Mouse (Mus musculus): ENCODE results near the gene Epas1. TPM values are rescaled to one million over a fixed set of nuclear protein-coding genes. Genes with fewer than 3 reads are reported as not detected.

Epas1 gene
- total RNA-seq, 2 experiments from 2014 or later, result 98.7 to 99.2 TPM

DNA sequence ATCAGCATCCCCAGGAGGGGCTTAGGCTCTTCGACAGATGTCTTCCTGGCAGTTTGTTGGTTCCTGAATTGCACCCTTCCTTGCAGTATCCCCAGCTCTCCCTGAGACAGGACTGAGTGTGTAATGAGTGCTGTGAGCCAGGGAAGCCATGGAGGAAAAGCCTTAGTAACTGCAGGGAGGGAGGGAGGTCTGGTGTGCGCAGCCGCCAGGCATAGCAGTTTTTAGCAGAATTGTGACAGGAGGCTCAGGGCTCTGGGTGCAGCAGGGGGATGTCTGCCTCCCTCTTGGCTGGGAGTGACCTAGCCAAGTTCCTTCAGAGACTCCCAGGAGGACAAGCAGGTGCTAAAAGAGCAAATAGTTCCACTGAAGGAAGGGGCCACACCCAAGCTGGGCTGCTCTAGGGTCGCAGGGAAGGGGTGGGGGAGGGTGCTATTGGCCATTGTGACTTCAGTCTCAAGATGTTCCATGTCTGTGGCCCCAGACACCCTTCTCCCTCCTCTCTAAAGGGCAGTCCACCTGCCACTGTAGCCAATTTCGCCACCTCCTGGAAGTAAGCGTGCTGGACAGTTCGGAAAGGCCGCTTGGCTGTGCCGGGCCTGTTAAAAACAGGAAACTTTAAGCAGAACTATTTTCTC lies 49.0 kb downstream of the Epas1 start:
- H3K27ac ChIP-seq, result peak overlapping the region; percentile 80
- TF ChIP-seq CTCF (conservative IDR thresholded peaks at IDR 0.05), result peak; percentile 69
- DNase-seq (ENCODE audit: low spot score in 2 of 2), result no peak
- H3K4me3 ChIP-seq, result no peak overlapping the region; the same call in 1 of the 2 replicates

GRCm38 (mm10) chr17:86803147-86803546 lies 49.6 kb downstream of the Epas1 start:
- DNase-seq (ENCODE audit: low spot score in 2 of 2), result no peak
- Histone ChIP-seq H3K27ac (peak overlapping the region; percentile 80), H3K4me3 (no peak overlapping the region)
- TF ChIP-seq CTCF (conservative IDR thresholded peaks at IDR 0.05), result no peak

- Histone ChIP-seq H3K27ac (peak overlapping the region; percentile 80; the same call in 1 of the 2 replicates), H3K4me3 (no peak overlapping the region)
- peak; percentile 62 for TF ChIP-seq CTCF (conservative IDR thresholded peaks at IDR 0.05)
- DNase-seq (ENCODE audit: low spot score in 2 of 2), result no peak
Observed at GRCm38 (mm10) chr17:86803653-86804052, 50.2 kb downstream of the Epas1 start.

DNA sequence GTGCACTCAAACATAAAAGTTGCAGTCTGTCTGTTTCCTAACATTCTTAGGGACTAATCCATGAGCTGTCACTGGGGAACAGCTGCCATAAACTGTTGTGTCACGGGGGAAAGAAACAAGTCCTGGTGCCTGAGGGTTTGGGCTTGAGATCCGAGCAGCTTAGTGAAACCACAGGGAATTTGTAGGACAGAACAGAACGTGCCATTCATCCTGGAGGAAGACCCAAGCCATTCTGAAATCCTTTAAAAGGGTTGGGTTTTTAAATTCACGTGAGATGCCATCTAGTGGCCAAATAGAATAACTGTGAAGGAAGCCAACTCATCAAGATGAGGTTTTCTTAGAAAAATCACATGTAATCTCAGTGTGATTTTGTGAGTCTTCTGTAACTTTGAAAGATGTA lies 58.5 kb downstream of the Epas1 start:
- DNase-seq (ENCODE audit: low spot score in 2 of 2), result no peak
- H3K4me3 ChIP-seq, result no peak overlapping the region
- TF ChIP-seq CTCF (conservative IDR thresholded peaks at IDR 0.05), result peak; percentile 85
- peak overlapping the region; percentile 7; the same call in 1 of the 2 replicates for H3K27ac ChIP-seq

GRCm38 (mm10) chr17:86814320-86814719 lies 60.8 kb downstream of the Epas1 start:
- DNase-seq (ENCODE audit: low spot score in 2 of 2), result no peak
- Histone ChIP-seq H3K4me3 (no peak overlapping the region), H3K27ac (0 out of 2 replicates have a peak overlapping the region, but pooled peaks have one; percentile 7)
- no peak for TF ChIP-seq CTCF (conservative IDR thresholded peaks at IDR 0.05)

DNA sequence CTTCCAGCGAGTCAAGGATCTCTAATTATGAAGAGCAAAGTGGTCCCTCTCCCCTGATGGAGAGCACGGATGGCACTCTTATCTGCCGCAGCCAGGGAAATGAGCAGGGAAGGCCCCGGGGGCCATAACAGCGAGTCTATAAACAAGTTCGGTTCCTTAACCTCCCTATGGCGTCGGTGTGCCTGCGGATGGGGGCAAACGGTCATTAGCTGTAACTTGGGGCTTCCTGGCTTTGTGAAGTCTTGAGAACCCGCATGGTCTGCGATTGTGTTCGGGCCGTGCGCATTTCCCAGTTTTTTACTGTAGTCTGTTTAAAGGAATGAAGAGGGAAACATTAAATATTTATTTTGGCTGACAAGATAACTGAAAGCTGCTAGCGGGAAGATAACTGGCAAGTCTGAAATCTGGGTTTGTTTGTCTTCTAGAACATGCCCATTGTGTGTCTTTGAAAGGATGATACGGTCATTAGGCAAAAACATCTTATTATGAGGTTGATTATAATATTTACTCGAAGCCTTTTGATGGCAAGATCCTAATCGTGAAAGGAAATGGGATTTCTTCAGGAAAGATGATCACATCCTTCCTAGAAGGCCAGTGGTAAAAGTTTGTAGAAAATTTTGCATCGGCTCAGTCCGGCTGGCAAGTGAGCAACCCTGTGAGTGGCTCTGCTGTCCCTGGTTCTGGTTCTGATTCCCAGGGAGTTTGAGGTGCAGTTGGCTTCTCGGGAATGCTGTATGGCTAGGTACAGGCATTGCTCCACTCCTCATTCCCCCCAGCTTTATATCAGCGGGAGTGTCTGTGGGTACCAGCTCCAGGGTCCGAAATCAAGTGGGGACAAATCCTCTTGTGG lies 61.7 kb downstream of the Epas1 start:
- H3K4me3 ChIP-seq, result no peak overlapping the region
- TF ChIP-seq CTCF (conservative IDR thresholded peaks at IDR 0.05), result no peak
- DNase-seq (ENCODE audit: low spot score in 2 of 2), result no peak
- 0 out of 2 replicates have a peak overlapping the region, but pooled peaks have one; percentile 7 for H3K27ac ChIP-seq

DNA sequence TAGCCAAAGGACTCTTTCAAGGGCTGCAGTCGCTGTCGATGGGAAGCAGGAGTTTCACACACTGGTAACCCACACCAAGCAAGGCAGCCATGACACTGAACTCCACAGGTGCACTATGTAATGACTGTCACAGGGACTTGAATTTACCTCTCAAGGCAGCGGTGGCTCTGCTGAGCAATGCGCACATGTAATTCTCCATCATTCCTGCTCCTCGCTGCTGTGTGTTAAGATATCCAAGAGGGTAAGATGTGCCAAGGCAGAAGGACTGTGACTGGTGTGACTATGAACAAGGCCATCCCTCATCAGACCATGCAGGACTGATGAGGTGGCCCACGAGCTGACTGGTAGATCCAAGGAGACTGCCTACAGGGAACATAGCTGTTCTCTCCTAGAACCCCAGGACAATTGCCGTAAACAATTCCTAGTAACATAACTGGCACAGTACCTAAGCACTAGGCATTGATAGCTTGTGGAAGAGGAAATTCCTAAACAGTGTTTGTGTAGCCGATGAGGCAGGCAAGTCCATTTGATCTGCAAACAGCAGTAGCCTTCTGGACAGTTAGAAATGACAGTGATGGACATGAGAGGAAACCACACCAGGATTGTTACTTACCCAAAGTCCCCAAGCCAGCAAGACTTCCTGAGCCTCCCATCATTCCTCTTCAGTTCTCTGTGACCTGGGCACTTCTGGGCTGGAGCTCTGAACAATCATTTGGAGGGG lies 68.7 kb downstream of the Epas1 start:
- Histone ChIP-seq H3K27ac (peak overlapping the region; percentile 48; the same call in 1 of the 2 replicates), H3K4me3 (no peak overlapping the region)
- no peak for TF ChIP-seq CTCF (conservative IDR thresholded peaks at IDR 0.05)
- no peak for DNase-seq (ENCODE audit: low spot score in 2 of 2)

DNA sequence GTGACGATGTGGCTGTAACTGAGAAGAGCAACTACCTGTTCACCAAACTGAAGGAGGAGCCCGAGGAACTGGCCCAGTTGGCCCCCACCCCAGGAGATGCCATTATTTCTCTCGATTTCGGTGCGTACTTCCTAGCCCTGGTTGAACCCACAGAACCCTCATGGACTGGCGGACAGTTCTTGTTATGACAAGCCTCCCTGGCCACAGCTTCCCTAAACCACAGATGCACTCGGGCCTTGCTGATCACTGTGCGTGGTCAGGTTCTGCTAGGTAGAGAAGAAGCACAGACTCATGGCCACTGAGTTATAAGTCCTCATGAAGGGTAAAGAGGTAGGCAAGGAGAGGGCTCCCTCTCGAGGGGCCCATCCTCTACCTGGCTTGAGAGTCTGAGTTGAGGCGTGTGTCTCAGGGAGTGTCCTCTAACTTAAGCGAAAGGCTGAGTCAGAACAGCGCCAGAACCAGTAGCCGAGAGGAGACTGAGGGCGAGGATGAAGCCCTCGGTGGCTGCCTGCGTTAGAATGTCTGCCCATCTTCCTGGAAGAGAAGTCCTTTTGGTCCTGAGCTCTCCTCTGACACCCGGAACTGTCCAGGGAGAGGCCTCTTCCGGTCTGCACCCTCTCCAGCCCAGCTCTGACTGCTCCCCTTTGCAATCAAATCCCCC lies 71.1 kb downstream of the Epas1 start:
- TF ChIP-seq CTCF (conservative IDR thresholded peaks at IDR 0.05), result no peak
- no peak overlapping the region for H3K4me3 ChIP-seq
- DNase-seq (ENCODE audit: low spot score in 2 of 2), result no peak
- no peak overlapping the region for H3K27ac ChIP-seq

DNA sequence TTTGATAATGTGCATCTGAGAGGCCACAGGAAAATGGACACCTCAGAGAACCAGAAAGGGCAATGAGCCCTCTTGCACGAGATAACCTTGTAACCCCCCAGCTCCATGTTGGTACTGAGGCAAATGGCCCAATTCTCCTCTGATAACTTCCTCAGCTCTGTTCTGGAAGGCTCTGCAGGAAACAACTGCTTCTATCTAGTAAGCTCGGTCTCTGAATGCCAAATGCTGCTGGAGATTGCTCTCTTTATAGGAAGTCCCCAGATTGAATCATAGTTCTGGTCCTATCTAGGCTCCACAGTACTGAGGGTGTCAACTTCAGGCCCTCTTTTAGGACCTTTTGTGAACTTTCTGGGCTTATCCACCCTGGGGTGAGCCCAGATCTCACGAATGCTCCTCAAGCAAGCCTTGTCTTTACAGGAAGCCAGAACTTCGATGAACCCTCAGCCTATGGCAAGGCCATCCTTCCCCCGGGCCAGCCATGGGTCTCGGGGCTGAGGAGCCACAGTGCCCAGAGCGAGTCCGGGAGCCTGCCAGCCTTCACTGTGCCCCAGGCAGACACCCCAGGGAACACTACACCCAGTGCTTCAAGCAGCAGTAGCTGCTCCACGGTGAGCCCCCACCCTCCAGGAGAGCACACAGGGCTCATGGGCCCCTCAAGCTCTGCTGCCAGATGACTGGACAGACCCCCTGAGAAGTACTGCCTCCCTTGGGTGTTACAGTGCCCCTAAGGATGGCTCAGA lies 71.8 kb downstream of the Epas1 start:
- no peak overlapping the region for H3K4me3 ChIP-seq
- no peak overlapping the region for H3K27ac ChIP-seq
- no peak for DNase-seq (ENCODE audit: low spot score in 2 of 2)
- TF ChIP-seq CTCF (conservative IDR thresholded peaks at IDR 0.05), result no peak

DNA sequence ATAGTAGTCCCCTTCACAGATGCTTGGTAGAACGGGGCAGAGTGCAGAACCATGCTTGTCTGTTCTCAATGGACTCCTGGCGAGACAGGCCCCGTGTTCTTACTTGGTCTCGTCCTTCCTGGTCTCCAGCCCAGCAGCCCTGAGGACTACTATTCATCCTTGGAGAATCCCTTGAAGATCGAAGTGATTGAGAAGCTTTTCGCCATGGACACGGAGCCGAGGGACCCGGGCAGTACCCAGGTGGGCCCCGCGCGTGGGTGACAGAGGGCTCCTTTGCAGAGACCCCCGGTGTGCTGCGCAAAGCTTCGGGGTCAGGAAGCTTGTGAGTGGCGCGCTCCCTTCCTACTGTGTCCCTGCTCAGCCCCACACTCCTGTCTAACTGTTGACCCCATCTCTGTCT lies 72.9 kb downstream of the Epas1 start:
- no peak for DNase-seq (ENCODE audit: low spot score in 2 of 2)
- no peak for TF ChIP-seq CTCF (conservative IDR thresholded peaks at IDR 0.05)
- no peak overlapping the region for H3K4me3 ChIP-seq
- H3K27ac ChIP-seq, result no peak overlapping the region

GRCm38 (mm10) chr17:86827391-86828165 lies 74.1 kb downstream of the Epas1 start:
- no peak for DNase-seq (ENCODE audit: low spot score in 2 of 2)
- no peak overlapping the region for H3K27ac ChIP-seq
- no peak overlapping the region for H3K4me3 ChIP-seq
- no peak for TF ChIP-seq CTCF (conservative IDR thresholded peaks at IDR 0.05)

Data from layer of hippocampus, adult 2 months (tissue).